Mouse (Mus musculus) gonadal fat pad, adult 2 months (tissue): ENCODE data around the gene Tctn1. TPM values are rescaled to one million over a fixed set of nuclear protein-coding genes. Genes with fewer than 3 reads are reported as not detected.
A peak's percentile ranks its signal among the peaks of the same experiment; 100 is the strongest.

Experiments
- DNase-seq: peaks from one replicate; pipeline ENCODE4 v3.0.0-alpha.2; 2012; ENCODE audit warnings: low read depth
- polyA plus RNA-seq: library from polyadenylated mRNA; depleted of rRNA; stranded (reverse); fragments of >200 nt; gene quantifications from 2 replicates; pipeline ENCODE4 v1.2.3, GENCODE M21; 2012; rRNA removed

Tctn1 gene
- 44.4 and 46.7 TPM in 2 replicates for polyA plus RNA-seq

DNA sequence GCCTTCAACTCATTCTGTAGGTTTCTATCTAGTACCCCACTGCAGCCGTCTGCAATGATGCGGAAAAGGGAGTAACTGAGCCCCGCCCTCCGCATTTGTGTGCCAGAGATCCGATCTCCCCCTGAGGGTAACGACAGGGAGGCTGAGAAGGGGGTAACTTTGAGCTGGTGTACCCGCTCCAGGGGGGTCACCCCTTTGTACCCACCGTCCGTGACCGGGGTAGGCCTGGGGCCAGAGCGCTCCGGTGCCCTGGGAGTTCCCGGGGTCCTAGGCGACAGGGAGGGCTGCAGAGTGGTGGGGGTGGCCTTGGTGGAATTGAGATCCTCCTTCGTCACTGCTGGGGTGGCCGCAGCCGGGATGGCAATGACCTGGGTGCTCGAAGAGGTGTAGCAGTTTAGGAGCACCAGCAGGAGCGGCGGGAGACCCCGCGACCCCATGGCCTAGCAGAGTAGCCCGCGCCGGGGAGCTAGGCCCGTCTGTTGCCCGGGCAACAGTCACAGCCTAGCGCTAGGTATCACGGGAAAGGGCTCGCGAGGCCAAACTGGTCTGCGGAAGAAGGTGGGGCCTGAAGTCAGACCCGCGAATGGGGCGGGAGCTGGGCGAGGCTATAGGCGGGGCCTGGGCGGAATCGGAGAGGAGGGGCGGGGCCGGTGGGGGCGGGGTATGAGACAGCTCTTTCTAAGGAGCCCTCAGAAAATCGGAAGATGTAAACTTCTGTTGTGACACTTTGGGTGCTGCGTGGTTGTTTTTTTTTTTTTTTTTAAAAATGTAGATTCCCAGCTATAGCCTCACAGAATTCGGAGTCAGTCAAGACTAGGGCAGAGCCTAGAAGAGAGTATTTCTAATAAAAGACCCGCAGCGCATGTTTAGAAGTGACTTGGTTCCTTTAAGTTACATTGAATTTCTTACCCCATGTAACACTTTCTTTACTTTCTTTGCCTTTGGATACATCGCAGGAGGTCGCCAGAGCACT lies at the start of gene Tctn1:
Tctn1 (minus strand) TSS at position 528 of the 973 bp plus-strand sequence.
- no peak for DNase-seq

DNA sequence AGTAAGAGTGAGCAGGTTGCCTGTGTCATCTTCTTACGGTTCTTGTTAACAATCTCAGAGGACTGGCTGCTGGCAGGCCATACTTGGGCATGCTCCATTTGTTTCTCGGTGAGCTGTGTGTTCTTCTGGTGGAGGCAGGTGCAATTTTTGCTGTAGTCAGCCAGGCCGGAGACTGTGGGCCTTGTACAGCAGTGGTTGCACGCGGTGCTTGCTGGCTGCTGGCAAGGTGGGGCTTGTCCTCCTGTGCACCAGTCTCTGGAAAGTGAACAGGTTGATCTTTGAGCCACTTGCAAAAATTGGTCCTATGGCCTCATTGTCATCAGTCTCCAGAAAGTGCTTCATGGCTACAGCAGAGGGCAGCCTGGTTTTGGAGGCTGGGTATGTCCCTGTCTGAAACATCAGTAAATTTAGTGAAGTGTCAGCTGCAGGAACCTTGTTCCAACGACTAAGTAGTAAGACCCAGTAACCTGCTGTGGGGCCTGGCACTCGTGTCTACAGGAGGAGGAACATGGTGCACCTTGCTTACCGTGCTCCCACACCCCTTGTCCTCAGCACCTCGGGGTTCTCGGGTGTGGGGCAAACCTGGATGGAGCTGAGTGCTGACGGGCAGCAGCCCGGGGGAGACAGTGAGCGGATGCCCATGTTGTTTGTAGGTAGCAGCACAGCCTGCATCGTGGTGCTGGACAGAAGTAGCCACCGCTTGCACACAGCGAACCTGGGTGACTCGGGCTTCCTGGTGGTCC lies 48.9 kb upstream of the Tctn1 start:
- no peak for DNase-seq

DNA sequence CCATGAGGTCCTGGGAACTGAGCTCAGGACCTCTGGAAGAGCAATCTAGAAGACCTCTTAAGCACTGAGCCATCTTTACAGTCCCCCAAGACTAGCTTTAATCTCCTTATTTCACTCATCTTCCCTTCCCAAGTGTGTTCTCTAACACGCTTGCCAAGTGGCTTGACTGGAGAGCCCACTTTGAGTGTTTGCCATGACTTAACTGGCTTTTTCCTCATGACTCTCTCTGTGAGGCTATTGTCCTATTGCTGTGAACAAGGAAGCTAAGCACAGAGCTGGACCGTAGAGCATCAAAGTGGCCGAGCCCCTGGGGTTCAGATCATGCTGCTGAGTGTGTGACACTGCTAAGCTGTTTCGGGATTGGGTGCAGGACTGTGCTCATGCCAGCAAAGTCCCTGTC lies 48.1 kb upstream of the Tctn1 start:
- DNase-seq: no peak

DNA sequence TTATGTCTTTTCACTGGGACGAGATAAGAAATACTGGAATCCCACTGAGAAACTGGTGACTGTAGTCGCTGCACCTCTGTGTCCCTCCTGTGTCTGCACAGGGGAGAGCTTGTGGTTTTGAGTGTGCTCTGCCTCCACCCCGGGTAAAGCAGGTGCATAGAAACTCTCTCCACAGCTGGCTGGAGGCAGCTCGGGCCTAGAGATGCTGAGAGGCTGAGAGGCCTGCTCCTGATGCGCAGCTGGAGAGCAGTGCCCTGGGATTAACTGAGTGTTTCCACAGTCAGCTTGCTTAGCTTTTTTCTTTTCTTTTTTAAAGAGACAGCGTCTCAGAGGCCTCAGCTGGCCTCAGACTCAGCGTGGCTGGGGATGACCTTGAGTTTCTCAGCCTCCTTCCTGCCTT lies 47.4 kb upstream of the Tctn1 start:
- no peak for DNase-seq

DNA sequence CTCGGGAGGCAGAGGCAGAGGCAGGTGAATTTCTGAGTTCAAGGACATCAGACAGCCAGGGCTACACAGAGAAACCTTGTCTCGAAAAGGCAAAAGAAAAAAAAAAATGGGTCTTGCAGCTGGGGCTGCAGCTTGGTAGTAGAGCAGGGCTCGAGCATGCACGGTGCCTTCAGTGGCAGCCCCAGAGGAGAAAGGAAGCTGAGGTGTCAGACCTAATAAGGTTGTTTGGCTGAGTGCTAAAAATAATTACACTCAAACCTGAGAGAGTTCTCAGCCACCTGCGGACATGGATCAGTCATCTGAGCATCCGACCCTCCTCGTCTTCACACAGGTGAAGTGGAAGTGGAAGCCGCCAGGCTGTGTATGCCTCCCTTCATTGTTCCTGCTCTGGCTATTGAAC lies 46.4 kb upstream of the Tctn1 start:
- DNase-seq: no peak

DNA sequence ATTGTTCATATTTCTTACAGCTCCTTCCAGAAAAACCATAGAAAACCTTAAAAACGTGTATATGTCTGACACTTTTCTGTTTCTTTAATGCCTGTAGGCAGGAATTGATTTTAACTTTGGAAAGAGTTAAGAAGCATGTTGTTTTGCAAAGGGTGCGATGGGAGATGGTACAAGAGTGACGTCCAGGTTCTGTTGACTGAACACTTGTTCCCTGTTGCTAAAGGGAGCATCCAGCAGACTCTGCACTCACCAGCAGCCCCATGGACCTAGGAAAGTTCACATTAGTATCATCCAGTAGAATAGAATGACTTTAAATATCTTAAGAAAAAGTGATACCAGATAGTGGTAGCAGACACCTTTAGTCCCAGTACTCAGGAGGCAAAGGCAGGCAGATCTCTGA lies 42.3 kb upstream of the Tctn1 start:
- DNase-seq: no peak

DNA sequence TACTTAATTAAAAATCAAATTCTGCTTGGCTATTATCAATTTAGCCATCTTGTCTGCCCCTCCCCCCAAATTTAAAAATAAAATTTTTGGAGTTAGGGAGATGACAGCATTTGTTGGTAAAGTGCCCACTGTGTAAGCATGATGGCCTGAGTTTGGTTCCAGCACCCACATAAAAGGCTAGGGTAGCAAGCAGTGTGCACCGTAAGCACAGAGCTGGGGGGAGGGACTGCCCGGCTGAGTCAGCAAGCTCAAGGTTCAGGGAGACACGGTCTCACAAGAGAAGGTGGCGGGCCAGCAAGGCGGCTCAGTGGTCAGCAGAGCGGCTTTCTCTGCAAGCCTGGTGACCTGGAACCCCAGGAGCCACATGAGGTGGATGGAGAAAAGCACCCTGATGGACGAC lies 41.2 kb upstream of the Tctn1 start:
- no peak for DNase-seq

DNA sequence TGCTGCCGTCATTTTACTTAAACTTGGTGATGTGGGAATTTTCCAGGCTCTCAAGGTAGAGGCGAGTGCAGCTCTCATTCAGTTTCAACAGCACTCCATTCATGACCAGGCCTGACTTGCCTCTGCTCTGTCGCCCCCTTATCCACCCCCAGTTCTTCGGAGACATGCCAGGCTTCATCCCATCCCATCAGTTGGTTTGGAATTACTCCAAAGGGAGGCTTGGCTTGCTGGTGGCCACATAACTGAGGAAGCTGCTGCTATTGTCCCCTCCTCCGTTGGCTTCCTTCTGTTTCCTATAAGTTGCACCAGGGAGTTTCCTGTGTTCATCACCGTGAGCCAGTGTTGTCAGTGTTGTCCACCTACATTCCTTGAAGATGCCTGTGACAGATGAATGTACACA lies 40.3 kb upstream of the Tctn1 start:
- DNase-seq: no peak

DNA sequence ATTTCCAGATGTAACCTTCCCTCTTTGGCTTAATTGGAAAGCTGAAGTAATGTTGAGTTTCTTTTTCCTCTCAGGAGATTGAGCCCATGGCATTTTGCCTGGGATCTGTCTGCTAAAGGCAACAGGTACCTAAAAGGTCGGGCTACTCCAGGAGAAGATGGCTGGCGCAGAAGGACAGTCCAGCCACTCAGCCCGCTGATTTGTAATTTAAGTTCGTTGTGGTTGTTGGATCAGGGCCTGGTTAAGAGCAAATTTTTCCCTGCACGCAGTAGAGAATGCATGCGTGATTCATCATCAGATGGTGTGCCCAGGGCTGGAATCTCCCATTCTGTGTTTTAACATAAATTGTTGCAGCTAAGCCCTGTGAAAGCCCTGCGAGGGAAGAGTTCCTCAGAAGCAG lies 39.7 kb upstream of the Tctn1 start:
- DNase-seq: no peak

DNA sequence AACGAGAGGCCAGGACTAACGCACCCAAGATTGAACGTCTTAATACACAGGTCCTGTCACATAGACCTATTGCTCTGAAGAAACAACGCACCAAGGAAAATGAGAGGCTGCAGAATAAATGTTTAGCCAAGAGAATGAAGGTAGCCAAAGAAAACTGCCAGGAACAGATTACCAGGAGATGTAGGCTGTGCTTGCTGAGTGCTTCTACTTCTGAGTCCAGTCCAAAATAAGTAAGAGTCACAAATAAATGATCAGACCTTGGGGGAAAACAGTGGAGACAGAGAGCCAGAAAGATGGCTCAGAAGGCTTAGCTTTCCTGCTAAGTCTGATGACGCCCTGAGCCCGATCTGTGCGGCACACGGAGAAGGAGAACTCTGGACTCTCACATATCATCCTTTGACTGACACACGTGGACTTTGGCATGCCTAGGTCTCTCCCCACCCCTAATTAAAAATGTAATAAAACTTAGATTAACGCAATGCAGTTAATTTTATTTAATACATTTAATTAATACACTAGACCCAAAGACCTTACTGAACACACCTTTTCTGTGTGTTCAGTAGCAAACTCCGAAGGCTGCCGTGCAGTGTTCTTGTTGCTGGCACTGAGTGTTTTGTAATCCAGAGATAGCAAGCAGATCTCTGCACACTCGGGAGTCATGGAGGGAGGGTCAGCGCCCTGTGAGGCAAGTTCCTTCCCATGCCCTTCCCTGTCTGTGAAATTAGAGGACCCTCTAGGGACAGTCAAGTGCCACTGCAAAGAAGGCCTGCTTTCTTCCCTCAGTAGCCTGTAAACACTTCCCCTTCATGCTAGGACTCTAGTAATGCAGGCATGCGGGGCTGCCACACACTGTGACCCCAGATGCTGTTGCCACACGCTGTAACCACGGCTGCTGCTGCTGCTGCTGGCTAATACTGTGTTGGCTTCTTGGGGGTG lies 38.8 kb upstream of the Tctn1 start:
- DNase-seq: peak; percentile 87

DNA sequence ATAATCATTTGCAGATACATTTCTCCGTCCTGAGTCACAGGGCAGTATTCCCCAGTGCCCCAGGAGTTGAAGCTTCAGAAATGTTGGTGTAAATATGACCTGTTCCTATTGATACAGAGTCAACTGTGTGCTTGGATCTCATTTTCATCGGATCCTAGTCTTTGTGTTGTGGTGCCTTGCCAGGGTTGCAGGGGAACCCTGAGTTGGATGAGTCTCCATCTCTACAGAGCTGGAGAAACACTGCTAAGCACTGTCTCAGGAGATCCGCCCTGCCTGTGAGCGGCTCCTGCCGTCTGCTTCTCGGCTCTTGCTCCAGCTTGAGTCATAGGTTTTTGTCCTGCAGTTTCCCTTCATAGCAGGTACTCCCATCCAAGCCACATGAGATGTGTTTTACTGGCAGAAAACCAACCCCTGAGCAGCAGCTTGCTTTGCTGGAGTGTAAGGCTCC lies 35.8 kb upstream of the Tctn1 start:
- no peak for DNase-seq

DNA sequence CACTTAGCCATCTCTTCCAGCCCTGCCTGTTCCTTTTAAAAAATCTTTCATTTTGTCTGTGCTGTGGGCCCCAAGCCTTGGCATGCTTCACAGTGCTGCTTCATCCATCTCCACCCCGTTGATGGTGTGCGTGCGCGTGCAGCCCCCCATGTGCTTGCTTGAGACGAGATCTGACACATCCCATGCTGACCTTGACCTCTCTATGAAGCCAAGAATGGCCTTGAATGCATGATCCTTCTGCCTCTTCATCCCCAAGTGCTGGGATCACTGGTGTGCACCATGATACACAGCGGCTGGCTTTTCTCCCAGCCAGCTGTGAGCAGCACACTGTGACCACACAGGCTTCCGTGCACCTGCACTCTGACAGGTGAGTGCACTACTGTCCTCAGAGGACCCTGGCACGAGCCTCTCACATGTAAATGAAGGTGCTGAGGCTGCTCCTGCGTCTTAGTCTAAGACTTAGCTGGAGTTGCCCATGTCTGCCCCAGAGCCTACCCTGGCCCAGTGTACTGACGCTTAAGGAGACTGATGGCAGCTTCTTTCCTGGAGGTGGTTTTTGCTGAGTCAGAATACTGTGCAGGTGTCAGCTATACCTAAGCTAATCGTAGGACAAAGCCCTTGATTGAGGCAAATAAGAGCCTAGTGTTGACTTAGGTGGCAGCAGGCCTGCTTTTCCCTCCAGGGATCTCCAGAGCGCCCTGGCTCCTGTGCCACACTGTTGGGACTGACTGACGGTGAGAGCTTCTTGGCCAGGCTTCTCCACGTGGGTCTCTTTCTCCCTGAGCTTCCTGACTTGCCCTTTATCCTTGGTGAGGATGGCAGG lies 31.1 kb upstream of the Tctn1 start:
- no peak for DNase-seq

DNA sequence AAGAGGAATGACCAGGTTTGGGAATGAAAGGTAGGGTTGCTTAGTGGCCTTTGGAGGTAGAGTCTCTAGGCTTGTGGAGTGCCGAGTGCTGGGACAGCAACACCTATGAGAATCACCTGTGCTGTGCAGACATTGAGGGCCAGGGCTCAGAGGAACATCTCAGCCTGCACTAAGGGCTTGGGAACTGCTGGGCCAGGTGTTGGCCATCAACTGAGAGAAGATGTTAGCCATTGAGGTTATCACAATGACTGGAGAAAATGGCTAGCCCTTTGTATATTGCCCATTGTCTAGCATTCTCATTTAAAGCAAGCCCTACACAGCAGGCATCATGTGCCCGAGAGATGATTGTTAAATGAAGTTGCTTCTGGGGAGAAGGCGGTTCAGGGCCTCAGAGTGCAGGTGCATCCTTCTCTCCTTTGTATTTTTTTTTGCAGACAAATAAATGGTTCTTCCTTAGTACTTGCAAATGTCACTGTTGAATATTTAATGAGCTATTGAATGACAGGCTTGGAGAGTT lies 30.0 kb upstream of the Tctn1 start:
- DNase-seq: no peak

DNA sequence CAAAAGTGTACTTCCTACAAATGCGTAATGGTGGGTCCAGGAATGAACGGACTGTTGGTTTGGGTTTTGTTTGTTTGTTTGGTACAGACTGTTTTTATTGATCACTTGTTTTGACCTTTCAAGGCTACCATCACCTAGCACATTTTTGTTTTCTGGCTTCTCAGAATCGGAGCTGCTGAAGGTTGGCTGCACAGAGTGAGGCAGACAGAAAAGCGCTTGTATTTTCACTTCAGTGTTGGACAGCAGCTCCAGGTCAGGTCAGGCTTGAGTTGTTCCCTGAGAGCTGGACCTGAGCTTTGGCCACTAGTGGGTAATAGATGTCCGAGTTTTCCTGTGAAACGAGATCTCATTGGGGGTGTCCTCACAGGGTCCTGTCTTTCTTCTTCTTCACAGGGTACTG lies 28.9 kb upstream of the Tctn1 start:
- no peak for DNase-seq

DNA sequence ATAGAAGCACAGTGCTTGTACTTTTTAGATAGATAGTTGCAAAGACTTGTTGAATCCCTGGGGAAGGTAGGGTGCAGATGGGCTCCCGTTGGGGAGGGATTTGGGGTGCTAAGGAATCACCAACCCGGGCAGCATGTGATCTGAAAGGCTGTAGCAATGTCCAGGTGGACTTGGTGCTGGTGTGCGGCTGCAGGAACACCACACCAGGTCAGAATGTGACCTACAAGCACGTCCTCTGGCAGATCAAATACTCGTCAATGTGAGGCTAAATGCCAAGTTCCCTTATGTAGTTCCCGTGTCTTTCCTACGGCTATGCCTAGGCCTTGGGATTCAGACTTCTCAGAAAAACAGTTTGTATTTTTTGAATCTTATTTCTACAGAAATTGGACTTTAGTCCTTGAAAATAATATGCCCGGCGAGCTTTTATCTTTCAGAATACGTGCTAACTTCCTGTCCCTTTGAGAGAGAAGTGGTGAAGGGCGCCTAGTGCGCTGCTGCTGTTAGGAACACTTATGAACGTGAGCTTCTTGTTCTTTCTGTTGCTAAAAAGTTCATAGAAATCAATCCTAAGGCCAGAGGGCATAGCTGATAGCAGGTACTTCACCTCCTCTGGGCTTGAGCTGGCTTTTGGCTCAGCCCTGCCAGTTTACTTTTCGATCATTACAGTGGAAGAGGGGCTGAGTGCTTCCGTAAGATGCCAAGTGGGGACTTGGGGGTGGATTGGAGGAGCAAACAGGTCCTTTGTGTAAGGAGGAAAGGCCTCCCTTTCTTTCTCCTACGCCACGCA lies 27.5 kb upstream of the Tctn1 start:
- DNase-seq: no peak

DNA sequence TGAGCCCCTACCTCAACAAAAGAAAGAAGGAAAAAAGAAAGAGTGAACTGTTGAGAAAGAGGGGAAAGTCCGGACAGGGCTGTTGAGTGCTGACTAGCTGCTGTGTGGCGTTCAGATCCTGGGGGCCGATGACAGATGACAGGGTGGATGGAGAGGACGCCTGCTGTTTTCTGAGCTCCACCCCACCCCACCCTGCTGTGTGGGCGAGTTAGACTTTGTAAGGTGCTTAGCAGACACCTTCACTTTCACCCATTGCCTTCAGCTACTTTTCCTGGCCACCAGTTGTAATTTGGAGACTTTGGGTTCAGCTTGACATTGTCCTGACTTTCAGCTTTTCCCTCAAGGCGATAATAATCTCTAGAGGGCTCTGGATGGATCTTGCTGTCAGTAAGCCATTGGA lies 26.9 kb upstream of the Tctn1 start:
- DNase-seq: no peak

DNA sequence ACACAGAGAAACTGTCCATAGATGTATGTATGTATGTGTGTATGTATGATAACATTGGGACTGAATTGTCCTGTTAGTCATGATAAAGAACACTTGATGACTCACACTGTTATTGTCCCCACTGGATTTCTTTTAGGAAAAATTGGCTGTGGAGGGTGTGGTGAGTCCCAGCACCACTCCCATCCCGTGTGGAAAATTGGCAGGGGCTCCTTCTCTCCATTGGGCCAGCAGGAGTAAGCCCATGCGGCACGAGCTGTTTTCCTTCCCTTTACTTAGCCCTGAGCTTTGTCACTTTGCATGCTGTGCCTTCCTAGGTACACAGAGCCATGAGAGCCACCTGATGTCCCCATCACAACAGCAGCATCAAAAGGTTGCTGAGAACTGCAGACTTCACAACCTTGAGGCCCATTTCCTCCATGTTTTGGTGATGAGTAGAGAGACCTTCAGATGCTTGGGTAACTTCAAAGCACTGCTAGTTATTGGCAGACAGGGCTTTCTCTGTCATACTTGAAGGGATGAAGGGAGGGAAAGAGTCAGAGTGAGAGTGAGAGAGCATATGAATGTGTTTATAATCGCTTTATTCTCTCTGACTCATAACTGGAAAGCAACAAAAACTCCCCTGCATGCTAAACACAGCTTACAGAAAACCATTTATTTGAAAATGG lies 24.0 kb upstream of the Tctn1 start:
- no peak for DNase-seq

DNA sequence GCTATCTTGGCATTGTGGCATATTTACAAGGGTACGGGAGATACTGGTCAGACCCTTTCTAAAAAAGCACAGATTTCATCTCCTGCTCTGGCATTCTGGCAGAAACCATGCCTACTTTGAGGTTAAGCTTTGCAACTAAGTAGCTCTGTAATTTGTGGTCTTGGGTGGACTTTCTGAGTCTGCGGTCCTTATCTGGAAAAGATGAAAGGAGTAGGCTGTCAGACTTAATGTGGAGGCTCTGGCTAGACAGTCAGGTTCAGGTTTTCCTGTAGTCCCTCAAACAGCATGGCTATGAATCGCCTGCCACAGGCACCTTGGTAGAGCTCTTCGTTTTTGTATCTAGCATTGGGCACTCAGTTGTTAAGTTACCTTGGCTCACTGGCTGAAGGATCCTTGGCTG lies 22.8 kb upstream of the Tctn1 start:
- no peak for DNase-seq

DNA sequence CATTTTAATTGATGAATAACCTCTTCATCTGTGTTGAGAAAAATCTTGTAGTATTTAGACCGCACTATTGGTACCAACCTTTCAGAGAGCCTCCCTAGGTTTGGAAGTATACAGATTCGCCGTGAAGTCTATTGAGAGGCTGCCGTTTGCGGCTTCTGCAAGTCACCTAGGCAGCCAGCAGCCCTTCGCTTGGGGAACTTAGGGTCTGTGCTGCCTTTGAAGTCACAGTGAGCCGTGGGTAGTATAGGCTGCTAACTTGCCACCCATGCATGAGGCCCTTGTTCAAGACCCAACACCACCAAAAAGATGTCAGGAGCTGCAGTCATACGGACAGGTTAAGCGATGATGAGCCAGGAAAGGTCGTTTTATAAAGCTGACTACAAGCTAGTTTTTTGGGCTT lies 21.9 kb upstream of the Tctn1 start:
- no peak for DNase-seq
